Mouse (Mus musculus): ENCODE data around the gene Tex35. TPM values are rescaled to one million over a fixed set of nuclear protein-coding genes. Genes with fewer than 3 reads are reported as not detected.
A peak's percentile ranks its signal among the peaks of the same experiment; 100 is the strongest.

Tex35 gene
- polyA plus RNA-seq, 1 experiment from 2014 or later = not detected

GRCm38 (mm10) chr1:157110287-157110835 is 1.9 kb upstream of the Tex35 start:
- H3K36me3 ChIP-seq = no peaks in the 10 kb centered on the region
- 77% methylated on average over 6 of the region's 6 CpGs for WGBS
- no peaks in the 10 kb centered on the region for H3K9me3 ChIP-seq
- H3K27ac ChIP-seq = no peak overlapping the region
- DNase-seq (ENCODE audit: low spot score) = no peak
- 0 out of 2 replicates have a peak, but pooled peaks cover 4% of the 10 kb centered on the region for H3K4me1 ChIP-seq
- no peaks in the 10 kb centered on the region for H3K27me3 ChIP-seq (ENCODE audit: insufficient read depth, poor library complexity, severe bottlenecking)
- no peak overlapping the region for H3K4me3 ChIP-seq

- peaks cover 7% of the 10 kb centered on the region for H3K4me1 ChIP-seq
- peak overlapping the region; percentile 47; the same call in 1 of the 2 replicates for H3K27ac ChIP-seq
- H3K9me3 ChIP-seq = no peaks in the 10 kb centered on the region
- WGBS = 14% methylated on average over 19 of the region's 19 CpGs
- no peaks in the 10 kb centered on the region for H3K27me3 ChIP-seq (ENCODE audit: insufficient read depth, poor library complexity, severe bottlenecking)
- H3K36me3 ChIP-seq = no peaks in the 10 kb centered on the region
- DNase-seq (ENCODE audit: low spot score) = no peak
- peak overlapping the region; percentile 51 for H3K4me3 ChIP-seq
Measured at GRCm38 (mm10) chr1:157101122-157101865, 7.2 kb downstream of the Tex35 start.

GRCm38 (mm10) chr1:157095534-157095933 is 12.9 kb downstream of the Tex35 start:
- no peaks in the 10 kb centered on the region for H3K9me3 ChIP-seq
- DNase-seq (ENCODE audit: low spot score) = no peak
- 80% methylated on average over 4 of the region's 4 CpGs for WGBS
- no peaks in the 10 kb centered on the region for H3K27me3 ChIP-seq (ENCODE audit: insufficient read depth, poor library complexity, severe bottlenecking)
- H3K36me3 ChIP-seq = no peaks in the 10 kb centered on the region
- 0 out of 2 replicates have a peak, but pooled peaks cover 2% of the 10 kb centered on the region for H3K4me1 ChIP-seq
- no peak overlapping the region for H3K27ac ChIP-seq
- H3K4me3 ChIP-seq = no peak overlapping the region

GRCm38 (mm10) chr1:157092622-157093021 is 15.9 kb downstream of the Tex35 start:
- Histone ChIP-seq H3K36me3 (no peaks in the 10 kb centered on the region), H3K27me3 (ENCODE audit: insufficient read depth, poor library complexity, severe bottlenecking) (no peaks in the 10 kb centered on the region), H3K4me3 (no peak overlapping the region), H3K27ac (no peak overlapping the region), H3K9me3 (no peaks in the 10 kb centered on the region), H3K4me1 (0 out of 2 replicates have a peak, but pooled peaks cover 2% of the 10 kb centered on the region)
- DNase-seq (ENCODE audit: low spot score) = no peak
- 78% methylated on average over 1 of the region's 1 CpGs for WGBS

- Histone ChIP-seq H3K9me3 (no peaks in the 10 kb centered on the region), H3K4me3 (no peak overlapping the region), H3K27me3 (ENCODE audit: insufficient read depth, poor library complexity, severe bottlenecking) (no peaks in the 10 kb centered on the region), H3K4me1 (0 out of 2 replicates have a peak, but pooled peaks cover 6% of the 10 kb centered on the region), H3K27ac (no peak overlapping the region), H3K36me3 (no peaks in the 10 kb centered on the region)
- no peak for DNase-seq (ENCODE audit: low spot score)
- 57% methylated on average over 4 of the region's 4 CpGs for whole genome bisulfite sequencing
Measured at GRCm38 (mm10) chr1:157092140-157092539, 16.3 kb downstream of the Tex35 start.

GRCm38 (mm10) chr1:157090835-157091234 is 17.6 kb downstream of the Tex35 start:
- WGBS = 62% methylated on average over 3 of the region's 3 CpGs
- DNase-seq (ENCODE audit: low spot score) = no peak

GRCm38 (mm10) chr1:157086097-157086994 is 22.1 kb downstream of the Tex35 start:
- no peaks in the 10 kb centered on the region for H3K27me3 ChIP-seq (ENCODE audit: insufficient read depth, poor library complexity, severe bottlenecking)
- H3K4me3 ChIP-seq = peak overlapping the region; percentile 61
- no peak for DNase-seq (ENCODE audit: low spot score)
- peak overlapping the region; percentile 87 for H3K27ac ChIP-seq
- peaks cover 23% of the 10 kb centered on the region for H3K4me1 ChIP-seq
- no peaks in the 10 kb centered on the region for H3K9me3 ChIP-seq
- WGBS = 9% methylated on average over 25 of the region's 25 CpGs
- H3K36me3 ChIP-seq = no peaks in the 10 kb centered on the region

More at GRCm38 (mm10) chr1:157090835-157091234, 17.6 kb downstream of the Tex35 start:
- no peaks in the 10 kb centered on the region for H3K9me3 ChIP-seq
- no peak overlapping the region for H3K27ac ChIP-seq
- H3K36me3 ChIP-seq = no peaks in the 10 kb centered on the region
- peaks cover 15% of the 10 kb centered on the region for H3K4me1 ChIP-seq
- no peaks in the 10 kb centered on the region for H3K27me3 ChIP-seq (ENCODE audit: insufficient read depth, poor library complexity, severe bottlenecking)
- H3K4me3 ChIP-seq = no peak overlapping the region

- WGBS = 90% methylated on average over 4 of the region's 4 CpGs
Measured at GRCm38 (mm10) chr1:157082931-157083330, 25.5 kb downstream of the Tex35 start.

GRCm38 (mm10) chr1:157081999-157082398 is 26.5 kb downstream of the Tex35 start:
- Histone ChIP-seq H3K36me3 (no peaks in the 10 kb centered on the region), H3K27ac (no peak overlapping the region), H3K4me3 (no peak overlapping the region), H3K4me1 (peaks cover 40% of the 10 kb centered on the region), H3K27me3 (ENCODE audit: insufficient read depth, poor library complexity, severe bottlenecking) (no peaks in the 10 kb centered on the region), H3K9me3 (no peaks in the 10 kb centered on the region)
- WGBS = 57% methylated on average over 8 of the region's 8 CpGs
- no peak for DNase-seq (ENCODE audit: low spot score)

More at GRCm38 (mm10) chr1:157082931-157083330, 25.5 kb downstream of the Tex35 start:
- H3K27ac ChIP-seq = no peak overlapping the region
- H3K36me3 ChIP-seq = no peaks in the 10 kb centered on the region
- H3K9me3 ChIP-seq = no peaks in the 10 kb centered on the region
- DNase-seq (ENCODE audit: low spot score) = no peak
- H3K4me3 ChIP-seq = no peak overlapping the region
- H3K27me3 ChIP-seq (ENCODE audit: insufficient read depth, poor library complexity, severe bottlenecking) = no peaks in the 10 kb centered on the region
- H3K4me1 ChIP-seq = peaks cover 40% of the 10 kb centered on the region

GRCm38 (mm10) chr1:157081076-157081804 is 27.2 kb downstream of the Tex35 start:
- Histone ChIP-seq H3K27ac (peak overlapping the region; percentile 24; the same call in 1 of the 2 replicates), H3K27me3 (ENCODE audit: insufficient read depth, poor library complexity, severe bottlenecking) (no peaks in the 10 kb centered on the region), H3K4me3 (no peak overlapping the region), H3K36me3 (no peaks in the 10 kb centered on the region), H3K9me3 (no peaks in the 10 kb centered on the region), H3K4me1 (peaks cover 40% of the 10 kb centered on the region)
- DNase-seq (ENCODE audit: low spot score) = no peak
- WGBS = 53% methylated on average over 15 of the region's 15 CpGs

GRCm38 (mm10) chr1:157080071-157080470 is 28.4 kb downstream of the Tex35 start:
- no peak for DNase-seq (ENCODE audit: low spot score)
- H3K27me3 ChIP-seq (ENCODE audit: insufficient read depth, poor library complexity, severe bottlenecking) = no peaks in the 10 kb centered on the region
- H3K27ac ChIP-seq = no peak overlapping the region
- no peak overlapping the region for H3K4me3 ChIP-seq
- no peaks in the 10 kb centered on the region for H3K9me3 ChIP-seq
- peaks cover 36% of the 10 kb centered on the region for H3K4me1 ChIP-seq
- no peaks in the 10 kb centered on the region for H3K36me3 ChIP-seq
- WGBS = 75% methylated on average over 7 of the region's 7 CpGs

- WGBS = 47% methylated on average over 11 of the region's 11 CpGs
- Histone ChIP-seq H3K36me3 (no peaks in the 10 kb centered on the region), H3K27ac (0 out of 2 replicates have a peak overlapping the region, but pooled peaks have one; percentile 30), H3K27me3 (ENCODE audit: insufficient read depth, poor library complexity, severe bottlenecking) (no peaks in the 10 kb centered on the region), H3K4me1 (peaks cover 39% of the 10 kb centered on the region), H3K4me3 (no peak overlapping the region), H3K9me3 (no peaks in the 10 kb centered on the region)
- no peak for DNase-seq (ENCODE audit: low spot score)
Measured at GRCm38 (mm10) chr1:157079384-157080025, 29.0 kb downstream of the Tex35 start.

Measured in heart, embryonic 10.5 days (tissue).